Mouse (Mus musculus) forebrain, embryonic 16.5 days (tissue): ENCODE measurements around the gene Tppp. TPM values are rescaled to one million over a fixed set of nuclear protein-coding genes. Genes with fewer than 3 reads are reported as not detected.
A peak's percentile ranks its signal among the peaks of the same experiment; 100 is the strongest.

Experiments
- ATAC-seq: fragments of 200-750 bp; cut with Nextera tagmentation; 2 replicates; pipeline ENCODE4 v1.8.0; 2017; ENCODE audit warnings: mild to moderate bottlenecking, moderate library complexity
- H3K27ac ChIP-seq: fragments of 300-500 bp; sonication (generic); 2 replicates; pipeline ENCODE4 v1.5.1; 2014; ENCODE audit warnings: low read length, control low read depth
- H3K27me3 ChIP-seq: fragments of 300-500 bp; sonication (generic); replicated peaks from 2 replicates; pipeline ENCODE4 v1.6.1; 2014; ENCODE audit warnings: low read length; ENCODE audit not compliant: control insufficient read depth, insufficient read depth
- H3K36me3 ChIP-seq: fragments of 300-500 bp; sonication (generic); 2 replicates; pipeline ENCODE4 v1.6.1; 2014; ENCODE audit not compliant: control insufficient read depth, insufficient read depth
- H3K4me1 ChIP-seq: fragments of 300-500 bp; sonication (generic); replicated peaks from 2 replicates; pipeline ENCODE4 v1.6.1; 2014; ENCODE audit warnings: low read length; ENCODE audit not compliant: control insufficient read depth, insufficient read depth
- H3K4me2 ChIP-seq: fragments of 300-500 bp; sonication (generic); 2 replicates; pipeline ENCODE4 v1.6.1; 2014; ENCODE audit warnings: mild to moderate bottlenecking, low read length, control low read depth
- H3K4me3 ChIP-seq: fragments of 300-500 bp; sonication (generic); replicated peaks from 2 replicates; pipeline ENCODE4 v1.5.1; 2014; ENCODE audit warnings: mild to moderate bottlenecking, low read length, control low read depth
- H3K9ac ChIP-seq: fragments of 300-500 bp; sonication (generic); replicated peaks from 2 replicates; pipeline ENCODE4 v1.6.1; 2014; ENCODE audit warnings: low read depth, low read length, control low read depth
- H3K9me3 ChIP-seq: fragments of 300-500 bp; sonication (generic); 2 replicates; pipeline ENCODE4 v1.6.1; 2016; ENCODE audit warnings: low read length; ENCODE audit not compliant: control insufficient read depth
- WGBS: fragments of 180-500 bp; shearing (Covaris S2); extraction: QIAGEN DNeasy Blood & Tissue Kit; methylation state at CpG from one replicate; pipeline ENCODE4 v1.1.7; 2014; 5-methylcytosine and 5-hydroxymethylcytosine counted together
- polyA plus RNA-seq: library from polyadenylated mRNA; unstranded; fragments of >200 nt; fragmentation: Nextera tagmentation; extraction: Ambion mirVana; gene quantifications from 2 replicates; pipeline ENCODE4 v1.2.1, GENCODE M21; 2015

The Tppp gene
- polyA plus RNA-seq: 9.6 and 10.7 TPM in 2 replicates

DNA sequence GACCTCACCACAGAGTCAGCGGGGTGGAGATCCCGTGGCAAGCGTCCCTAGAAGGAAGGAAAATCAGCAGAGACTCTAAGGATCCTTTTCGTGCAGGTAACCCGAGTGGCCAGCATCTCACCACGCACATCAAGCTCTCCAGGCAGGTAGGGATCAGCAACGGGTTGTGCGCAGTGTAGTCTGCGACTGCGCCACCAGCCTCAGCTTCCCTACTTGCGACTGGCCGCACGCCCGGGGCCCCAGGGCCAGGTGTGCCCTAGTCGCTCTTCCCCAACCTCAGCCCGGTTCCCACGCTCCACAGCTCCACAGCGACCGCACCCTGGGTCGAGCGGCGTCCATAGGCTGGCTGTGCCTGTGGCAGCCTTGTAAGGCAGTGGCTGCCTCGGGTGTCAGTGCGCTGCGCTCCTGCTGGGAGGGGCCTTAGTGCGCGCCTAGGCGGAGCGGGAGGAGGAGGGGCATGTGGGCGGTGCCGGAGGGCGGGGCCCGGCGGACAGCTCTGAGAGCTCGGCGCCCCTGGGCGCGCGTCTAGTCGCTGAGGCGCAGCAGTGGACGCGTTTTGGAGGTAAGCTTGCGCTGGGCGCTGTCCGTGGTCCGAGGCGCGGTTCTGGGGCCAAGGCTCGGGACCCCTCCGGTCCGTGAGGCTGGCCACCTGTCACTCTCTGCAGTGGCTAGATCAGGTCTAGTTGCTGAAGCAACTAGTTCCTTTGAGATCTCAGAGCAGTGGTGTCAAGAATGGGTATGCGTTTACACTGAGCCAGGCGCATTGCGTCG, at the start of gene Tppp:
Tppp (plus strand) TSS at position 460 of the 771 bp plus-strand sequence.
- H3K9me3 ChIP-seq: no peaks in the 10 kb centered on the region
- H3K4me2 ChIP-seq: peak within 1 kb of the TSS; percentile 62
- peak within 1 kb of the TSS; percentile 67 for H3K27ac ChIP-seq
- H3K9ac ChIP-seq: peak within 1 kb of the TSS; percentile 49
- H3K4me1 ChIP-seq: peaks cover 4% of the 10 kb centered on the region
- H3K36me3 ChIP-seq: no peaks in the 10 kb centered on the region
- WGBS: under 1% methylated on average over 55 of the region's 56 CpGs
- H3K4me3 ChIP-seq: peak within 1 kb of the TSS; percentile 66
- peak; percentile 93 for ATAC-seq
- H3K27me3 ChIP-seq: no peaks in the 10 kb centered on the region

DNA sequence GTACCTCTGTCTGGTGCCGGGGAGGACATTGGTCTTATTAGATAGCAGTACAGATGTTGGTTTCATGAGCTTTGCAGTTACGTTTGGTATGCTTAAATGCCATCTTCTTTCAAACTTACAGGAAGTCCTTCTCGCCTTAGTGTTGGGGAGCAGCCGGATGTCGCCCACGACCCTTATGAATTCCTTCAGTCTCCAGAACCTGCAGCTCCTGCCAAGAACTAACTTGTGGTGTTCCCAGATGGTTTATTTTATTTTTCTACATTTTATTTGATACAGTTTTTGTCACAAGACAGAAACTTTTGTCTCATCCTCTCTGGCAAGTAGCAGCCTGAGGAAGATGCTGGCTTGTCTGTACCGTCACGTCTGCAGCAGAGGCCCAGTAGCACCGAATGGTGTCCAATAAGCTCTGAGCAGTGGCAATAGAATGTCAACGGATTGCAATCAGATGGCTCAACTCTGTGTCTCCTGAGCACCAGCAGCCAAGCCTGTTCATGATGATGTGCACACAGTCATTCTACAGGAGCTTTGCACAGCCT, 49.0 kb upstream of the Tppp start:
- no peak for ATAC-seq
- WGBS: 94% methylated on average over 10 of the region's 10 CpGs
- no peak overlapping the region for H3K27ac ChIP-seq
- H3K36me3 ChIP-seq: peaks cover 31% of the 10 kb centered on the region
- no peaks in the 10 kb centered on the region for H3K27me3 ChIP-seq
- H3K9ac ChIP-seq: no peak overlapping the region
- H3K4me1 ChIP-seq: no peaks in the 10 kb centered on the region
- no peak overlapping the region for H3K4me2 ChIP-seq
- no peaks in the 10 kb centered on the region for H3K9me3 ChIP-seq
- no peak overlapping the region for H3K4me3 ChIP-seq

DNA sequence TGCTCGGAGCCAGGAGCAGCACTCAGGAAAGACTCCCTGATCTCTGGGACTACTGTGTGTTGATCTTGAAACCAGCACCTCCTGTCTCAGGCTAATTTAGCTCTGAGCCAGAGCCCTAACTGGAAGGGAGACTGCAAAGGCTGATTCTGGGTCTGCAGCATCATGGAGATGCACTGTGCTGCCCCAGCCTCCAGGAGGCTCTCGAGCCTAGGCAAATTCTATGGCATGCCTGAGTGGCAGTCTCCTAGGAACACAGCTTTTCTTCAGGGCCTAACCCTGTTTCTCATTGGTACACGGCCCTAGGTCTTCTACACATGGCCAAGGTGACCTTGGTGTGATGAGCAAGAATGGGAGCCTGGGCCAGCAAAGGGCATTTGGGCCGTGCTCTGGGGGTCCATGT, 48.0 kb upstream of the Tppp start:
- peaks cover 27% of the 10 kb centered on the region for H3K36me3 ChIP-seq

DNA sequence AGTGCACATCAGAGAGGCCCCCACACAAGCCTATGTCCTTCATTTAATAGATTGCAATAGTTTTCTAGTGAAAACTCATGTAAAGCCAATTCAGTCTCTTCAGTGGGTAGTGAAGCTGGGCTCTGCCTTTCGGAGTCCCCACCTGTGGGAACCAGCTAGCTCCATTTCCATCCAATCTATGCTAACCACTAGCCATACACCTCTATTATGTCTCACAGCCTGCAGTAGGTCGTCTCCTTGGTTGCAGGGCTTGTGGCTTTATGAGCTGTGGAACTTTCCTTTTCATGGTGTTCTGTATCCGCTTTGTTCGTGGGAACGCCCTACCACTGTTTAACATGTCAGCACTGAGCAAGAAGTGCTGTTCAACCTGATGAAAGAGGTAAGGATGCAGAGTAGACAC, 45.7 kb upstream of the Tppp start, which contains the start of gene Zdhhc11:
Zdhhc11 (plus strand) TSS at position 301 of the 400 bp plus-strand sequence.
- H3K9me3 ChIP-seq: no peaks in the 10 kb centered on the region
- no peak within 1 kb of the TSS for H3K4me3 ChIP-seq
- H3K27ac ChIP-seq: no peak within 1 kb of the TSS
- H3K27me3 ChIP-seq: no peaks in the 10 kb centered on the region
- H3K4me2 ChIP-seq: no peak within 1 kb of the TSS
- WGBS: 87% methylated on average over 5 of the region's 5 CpGs
- no peak for ATAC-seq
- H3K9ac ChIP-seq: no peak within 1 kb of the TSS
- H3K4me1 ChIP-seq: no peaks in the 10 kb centered on the region
- H3K36me3 ChIP-seq: peaks cover 18% of the 10 kb centered on the region

More for the DNA sequence above, 48.0 kb upstream of the Tppp start:
- Histone ChIP-seq H3K4me1 (no peaks in the 10 kb centered on the region), H3K27ac (no peak overlapping the region), H3K4me3 (no peak overlapping the region), H3K4me2 (no peak overlapping the region), H3K27me3 (no peaks in the 10 kb centered on the region), H3K9ac (no peak overlapping the region), H3K9me3 (no peaks in the 10 kb centered on the region)
- no peak for ATAC-seq
- WGBS: 82% methylated on average over 4 of the region's 4 CpGs

DNA sequence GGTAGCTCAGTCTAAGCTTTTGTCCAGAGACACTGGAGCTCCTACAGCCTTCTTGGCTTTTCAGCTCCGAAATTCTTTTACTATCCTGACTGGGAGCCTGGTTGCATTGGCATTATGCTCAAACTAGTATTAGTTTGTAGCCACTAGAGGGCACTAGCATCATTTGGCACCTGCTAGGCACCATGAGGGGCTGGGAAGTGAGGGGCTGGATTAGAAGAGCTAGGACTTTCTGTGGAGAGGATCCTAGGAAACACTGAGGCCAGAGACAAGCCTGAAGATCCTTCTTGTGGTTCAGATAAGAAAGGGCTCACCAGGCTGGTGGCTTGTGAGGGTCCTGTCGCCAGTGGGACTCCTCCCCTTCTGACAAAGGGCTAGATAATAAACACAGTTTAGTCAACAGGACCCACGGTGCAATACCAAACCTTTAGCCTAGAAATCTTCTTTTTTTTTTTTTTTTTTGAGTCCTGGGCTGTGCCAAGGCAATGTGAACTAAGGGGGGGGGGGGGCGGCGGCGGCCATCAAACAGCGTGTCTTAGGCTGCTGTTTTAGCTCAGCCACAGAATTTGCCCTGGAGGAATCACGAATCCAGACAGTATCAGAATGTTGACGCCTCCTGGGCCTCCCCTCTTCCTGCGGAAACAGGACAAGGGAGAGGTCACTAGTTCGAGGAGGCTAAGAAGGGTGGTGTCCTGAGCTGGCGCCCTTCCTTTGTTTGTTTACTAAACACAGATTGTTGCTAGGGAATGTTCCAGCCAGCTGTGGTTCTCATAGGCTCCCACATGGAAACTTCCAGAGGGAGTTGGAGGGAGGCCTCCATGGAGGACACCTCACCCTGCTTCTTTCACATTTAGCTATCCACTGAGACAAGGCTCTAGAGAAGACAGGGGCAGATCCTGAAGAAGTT, 38.4 kb upstream of the Tppp start:
- Histone ChIP-seq H3K4me1 (no peaks in the 10 kb centered on the region), H3K9me3 (no peaks in the 10 kb centered on the region), H3K4me2 (no peak overlapping the region), H3K4me3 (no peak overlapping the region), H3K36me3 (no peaks in the 10 kb centered on the region), H3K27ac (no peak overlapping the region), H3K27me3 (no peaks in the 10 kb centered on the region), H3K9ac (no peak overlapping the region)
- WGBS: 47% methylated on average over 12 of the region's 12 CpGs
- peak; percentile 93 for ATAC-seq

DNA sequence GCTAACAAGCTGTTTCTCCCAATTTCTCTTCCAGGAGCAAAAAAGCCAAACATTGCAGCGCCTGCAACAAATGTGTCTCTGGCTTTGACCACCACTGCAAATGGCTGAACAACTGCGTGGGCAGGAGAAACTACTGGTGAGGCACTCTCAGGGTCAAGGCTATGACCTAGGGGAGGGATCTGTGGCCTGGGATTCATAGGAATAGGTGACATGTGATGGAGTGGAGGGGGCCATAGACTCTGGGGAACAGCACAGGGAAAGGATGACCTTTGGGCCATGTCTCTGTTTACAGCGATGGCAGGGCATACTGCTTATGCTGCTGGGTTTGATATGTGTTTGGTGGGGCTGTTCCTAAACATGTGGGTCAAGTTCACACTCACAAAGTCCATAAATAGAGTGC, 34.7 kb upstream of the Tppp start:
- ATAC-seq: no peak
- WGBS: 83% methylated on average over 3 of the region's 3 CpGs

DNA sequence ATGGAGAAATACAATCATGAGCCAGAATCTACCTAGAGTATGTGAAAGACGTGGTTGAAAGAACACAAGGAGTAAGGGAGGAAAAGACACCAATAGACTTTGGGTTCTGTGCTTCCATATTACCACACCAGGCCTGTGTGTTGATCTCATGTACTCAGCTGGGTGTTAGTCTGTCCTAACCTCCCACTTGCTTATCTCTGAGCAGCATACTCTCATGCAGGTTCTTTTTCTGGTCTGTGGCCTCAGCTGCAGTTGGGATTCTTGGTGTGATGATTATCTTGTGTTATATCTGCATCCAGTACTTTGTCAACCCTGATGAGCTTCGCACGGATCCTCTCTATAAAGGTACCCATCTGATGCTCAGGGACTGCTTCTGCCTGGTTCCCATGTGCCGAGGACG, 32.3 kb upstream of the Tppp start:
- WGBS: 88% methylated on average over 5 of the region's 5 CpGs
- no peaks in the 10 kb centered on the region for H3K9me3 ChIP-seq
- H3K36me3 ChIP-seq: no peaks in the 10 kb centered on the region
- H3K27ac ChIP-seq: no peak overlapping the region
- no peaks in the 10 kb centered on the region for H3K27me3 ChIP-seq
- no peaks in the 10 kb centered on the region for H3K4me1 ChIP-seq
- no peak overlapping the region for H3K4me3 ChIP-seq
- no peak overlapping the region for H3K9ac ChIP-seq
- H3K4me2 ChIP-seq: no peak overlapping the region
- no peak for ATAC-seq

More for the DNA sequence above, 34.7 kb upstream of the Tppp start:
- Histone ChIP-seq H3K4me2 (no peak overlapping the region), H3K4me1 (no peaks in the 10 kb centered on the region), H3K27me3 (no peaks in the 10 kb centered on the region), H3K4me3 (no peak overlapping the region), H3K9me3 (no peaks in the 10 kb centered on the region), H3K27ac (no peak overlapping the region), H3K9ac (no peak overlapping the region), H3K36me3 (no peaks in the 10 kb centered on the region)

DNA sequence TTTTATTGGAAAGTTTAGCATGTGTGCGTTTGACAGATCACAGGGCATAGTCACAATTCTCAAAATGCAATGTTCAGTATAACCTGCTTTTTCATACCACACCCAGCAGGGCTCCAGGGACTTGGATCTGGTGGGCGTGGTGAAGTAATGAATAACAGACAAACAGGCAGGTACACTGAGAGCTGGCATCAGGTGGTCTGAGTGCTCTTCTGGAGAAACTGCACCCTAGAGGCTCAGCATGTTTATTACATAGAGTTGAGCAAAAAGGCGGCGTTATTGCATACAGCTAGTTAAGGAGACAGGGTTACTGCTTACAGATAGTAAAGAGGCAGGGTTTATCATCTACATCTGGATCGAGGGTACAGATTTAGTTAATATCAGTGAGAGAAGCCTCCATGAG, 18.9 kb upstream of the Tppp start:
- no peak overlapping the region for H3K4me3 ChIP-seq
- no peak for ATAC-seq
- H3K9ac ChIP-seq: no peak overlapping the region
- no peaks in the 10 kb centered on the region for H3K9me3 ChIP-seq
- H3K4me2 ChIP-seq: no peak overlapping the region
- H3K27ac ChIP-seq: no peak overlapping the region
- H3K4me1 ChIP-seq: no peaks in the 10 kb centered on the region
- WGBS: 86% methylated on average over 5 of the region's 5 CpGs
- no peaks in the 10 kb centered on the region for H3K36me3 ChIP-seq
- H3K27me3 ChIP-seq: no peaks in the 10 kb centered on the region

DNA sequence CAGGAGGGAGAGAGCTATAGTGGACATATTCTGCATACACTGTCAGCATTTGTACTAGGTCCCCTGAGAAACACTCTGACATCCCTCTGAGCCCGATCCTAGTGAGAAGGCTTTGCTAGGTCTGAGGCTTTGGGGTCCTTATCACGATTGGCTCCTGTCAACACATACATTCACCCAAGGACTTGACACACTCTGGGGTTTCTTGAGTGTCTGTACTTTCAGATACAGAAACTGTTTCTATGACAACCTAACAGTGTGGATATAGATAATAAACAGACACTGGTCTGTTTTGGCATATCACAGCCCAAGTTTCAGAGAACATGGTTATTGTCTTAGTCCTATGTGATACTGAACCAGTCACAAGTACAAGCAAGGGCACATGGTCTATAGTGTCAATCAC, 18.4 kb upstream of the Tppp start:
- no peaks in the 10 kb centered on the region for H3K27me3 ChIP-seq
- H3K9me3 ChIP-seq: no peaks in the 10 kb centered on the region
- H3K4me1 ChIP-seq: no peaks in the 10 kb centered on the region
- no peak for ATAC-seq
- no peak overlapping the region for H3K9ac ChIP-seq
- no peaks in the 10 kb centered on the region for H3K36me3 ChIP-seq
- no peak overlapping the region for H3K4me2 ChIP-seq
- 84% methylated on average over 2 of the region's 2 CpGs for WGBS
- no peak overlapping the region for H3K27ac ChIP-seq
- H3K4me3 ChIP-seq: no peak overlapping the region
